Mouse (Mus musculus) hematopoietic multipotent progenitor cell, adult 10-12 weeks (in vitro differentiated cells): ENCODE results near the gene Zfp119a. TPM values are rescaled to one million over a fixed set of nuclear protein-coding genes. Genes with fewer than 3 reads are reported as not detected.

Source experiments
- polyA plus RNA-seq: library from polyadenylated mRNA; stranded (reverse); fragments of >175 nt; gene quantifications from 2 replicates; pipeline ENCODE4 v1.2.3, GENCODE M21; 2012; ENCODE audit warnings: low replicate concordance

The Zfp119a gene
- 0.42 and 0.67 TPM in 2 replicates for polyA plus RNA-seq

GRCm38 (mm10) chr17:55878636-55879369 is at the start of gene Zfp119a:
Gene Zfp119a, minus strand, starts transcription at chr17:55878930.

Other genes starting within 250 kb of the Zfp119a start
- 0.93 and 1.1 TPM in 2 replicates for gene Pot1b, start 166.3 kb downstream of the Zfp119a start, polyA plus RNA-seq
- 1.6 and 4.5 TPM in 2 replicates for gene Adgre4, start 128.9 kb downstream of the Zfp119a start, polyA plus RNA-seq
- 0.43 and 2.5 TPM in 2 replicates for gene Zfp959, start 13.2 kb upstream of the Zfp119a start, polyA plus RNA-seq
- gene Zfp119b, start 70.6 kb upstream of the Zfp119a start, polyA plus RNA-seq: 0.41 and 0.72 TPM in 2 replicates
- gene Ebi3, start 73.7 kb upstream of the Zfp119a start, polyA plus RNA-seq: 52.3 and 96.9 TPM in 2 replicates
- gene Yju2, start 80.2 kb upstream of the Zfp119a start, polyA plus RNA-seq: 20.3 and 42.1 TPM in 2 replicates
- 0.58 and 0.65 TPM in 2 replicates for gene Shd, start 91.5 kb upstream of the Zfp119a start, polyA plus RNA-seq
- gene Fsd1, start 107.6 kb upstream of the Zfp119a start, polyA plus RNA-seq: not detected in 2 replicates
- gene Stap2, start 126.7 kb upstream of the Zfp119a start, polyA plus RNA-seq: 1.2 and 1.3 TPM in 2 replicates
- gene Mpnd, start 126.8 kb upstream of the Zfp119a start, polyA plus RNA-seq: 88.2 and 117 TPM in 2 replicates
- 89.2 and 144 TPM in 2 replicates for gene Sh3gl1, start 157.7 kb upstream of the Zfp119a start, polyA plus RNA-seq
- 6.0 and 15.6 TPM in 2 replicates for gene Chaf1a, start 161.5 kb upstream of the Zfp119a start, polyA plus RNA-seq
- 73.8 and 75.4 TPM in 2 replicates for gene Ubxn6, start 196.1 kb upstream of the Zfp119a start, polyA plus RNA-seq
- 101 and 241 TPM in 2 replicates for gene Hdgfl2, start 200.7 kb upstream of the Zfp119a start, polyA plus RNA-seq
- not detected in 2 replicates for gene Plin4, start 230.9 kb upstream of the Zfp119a start, polyA plus RNA-seq
- gene Plin5, start 238.7 kb upstream of the Zfp119a start, polyA plus RNA-seq: 0.72 TPM in 1 of 2 replicates, not detected in the other
- 23.7 and 144 TPM in 2 replicates for gene Lrg1, start 243.1 kb upstream of the Zfp119a start, polyA plus RNA-seq